Mouse (Mus musculus) macrophage (primary cell): Measurements from ENCODE around the gene Mllt6. TPM values are rescaled to one million over a fixed set of nuclear protein-coding genes. Genes with fewer than 3 reads are reported as not detected.
"Not testable (repeated sequence)": the region's sequence is repeated elsewhere in the genome, so short reads cannot be mapped to it uniquely, and the experiment has no call there.

Experiments
- H3K27ac ChIP-seq: fragments of 350-480 bp; formaldehyde crosslinking; 2 replicates; pipeline ENCODE4 v1.9.0; 2021
- H3K36me3 ChIP-seq: fragments of 350-480 bp; formaldehyde crosslinking; 2 replicates; pipeline ENCODE4 v1.9.0; 2021; ENCODE audit errors: inconsistent target
- H3K4me3 ChIP-seq: fragments of 350-480 bp; formaldehyde crosslinking; 2 replicates; pipeline ENCODE4 v1.9.0; 2021; ENCODE audit errors: inconsistent target
- H3K79me2 ChIP-seq: fragments of 350-480 bp; formaldehyde crosslinking; 2 replicates; pipeline ENCODE4 v1.9.0; 2021; ENCODE audit errors: inconsistent target
- WGBS: methylation state at CpG from one replicate; pipeline ENCODE4 v1.1.7; 2026; ENCODE audit warnings: inconsistent platforms; ENCODE audit not compliant: missing documents; 5-methylcytosine and 5-hydroxymethylcytosine counted together
- polyA plus RNA-seq: library from polyadenylated mRNA; stranded (reverse); fragments of 250-400 nt; gene quantifications from 3 replicates; pipeline ENCODE4 v1.2.4, GENCODE M21; 2018; ENCODE audit warnings: inconsistent platforms

Gene Mllt6
- polyA plus RNA-seq, 1 experiment from 2014 or later = 10.1 TPM

GRCm38 (mm10) chr11:97716021-97716420, 52.8 kb downstream of the Mllt6 start:
- 97% methylated on average over 8 of the region's 8 CpGs for WGBS
- H3K36me3 ChIP-seq = peaks cover 36% of the 10 kb centered on the region; the same call in 1 of the 2 replicates

GRCm38 (mm10) chr11:97717369-97718280, 54.4 kb downstream of the Mllt6 start:
- WGBS = 73% methylated on average over 25 of the region's 26 CpGs
- H3K27ac ChIP-seq = peak overlapping the region; percentile 81
- H3K4me3 ChIP-seq = no peak overlapping the region
- H3K79me2 ChIP-seq = no peaks in the 10 kb centered on the region
- peaks cover 45% of the 10 kb centered on the region for H3K36me3 ChIP-seq

More at GRCm38 (mm10) chr11:97716021-97716420, 52.8 kb downstream of the Mllt6 start:
- Histone ChIP-seq H3K4me3 (no peak overlapping the region), H3K27ac (no peak overlapping the region), H3K79me2 (no peaks in the 10 kb centered on the region)

- H3K79me2 ChIP-seq = no peaks in the 10 kb centered on the region
- H3K36me3 ChIP-seq = peaks cover 44% of the 10 kb centered on the region
- H3K27ac ChIP-seq = peak overlapping the region; percentile 81
- 3% methylated on average over 12 of the region's 15 CpGs for WGBS
- no peak overlapping the region for H3K4me3 ChIP-seq
Measured at GRCm38 (mm10) chr11:97718281-97718860, 55.2 kb downstream of the Mllt6 start.

GRCm38 (mm10) chr11:97719041-97719440, 55.8 kb downstream of the Mllt6 start:
- no peaks in the 10 kb centered on the region for H3K79me2 ChIP-seq
- peak overlapping the region; percentile 81 for H3K27ac ChIP-seq
- peaks cover 45% of the 10 kb centered on the region for H3K36me3 ChIP-seq
- 82% methylated on average over 4 of the region's 4 CpGs for WGBS
- H3K4me3 ChIP-seq = no peak overlapping the region

- no peaks in the 10 kb centered on the region for H3K79me2 ChIP-seq
- peaks cover 63% of the 10 kb centered on the region for H3K36me3 ChIP-seq
- 93% methylated on average over 4 of the region's 4 CpGs for WGBS
- H3K4me3 ChIP-seq = no peak overlapping the region
- no peak overlapping the region for H3K27ac ChIP-seq
Measured at GRCm38 (mm10) chr11:97721338-97721737, 58.1 kb downstream of the Mllt6 start.

- Histone ChIP-seq H3K4me3 (no peak overlapping the region), H3K36me3 (peaks cover 70% of the 10 kb centered on the region), H3K27ac (no peak overlapping the region), H3K79me2 (no peaks in the 10 kb centered on the region)
- 57% methylated on average over 7 of the region's 7 CpGs for WGBS
Measured at GRCm38 (mm10) chr11:97723709-97724108, 60.5 kb downstream of the Mllt6 start.

GRCm38 (mm10) chr11:97728311-97728710, 65.1 kb downstream of the Mllt6 start:
- Histone ChIP-seq H3K79me2 (peaks cover 13% of the 10 kb centered on the region; the same call in 1 of the 2 replicates), H3K4me3 (no peak overlapping the region), H3K27ac (peak overlapping the region; percentile 19; the same call in 1 of the 2 replicates), H3K36me3 (peaks cover 59% of the 10 kb centered on the region)
- WGBS = 5% methylated on average over 7 of the region's 7 CpGs

- no peak overlapping the region for H3K4me3 ChIP-seq
- 37% methylated on average over 7 of the region's 7 CpGs for WGBS
- peaks cover 17% of the 10 kb centered on the region for H3K79me2 ChIP-seq
Measured at GRCm38 (mm10) chr11:97728730-97729129, 65.5 kb downstream of the Mllt6 start.

GRCm38 (mm10) chr11:97733689-97734088, 70.5 kb downstream of the Mllt6 start:
- Histone ChIP-seq H3K79me2 (peaks cover 64% of the 10 kb centered on the region), H3K27ac (no peak overlapping the region), H3K36me3 (peaks cover 25% of the 10 kb centered on the region; the same call in 1 of the 2 replicates), H3K4me3 (no peak overlapping the region)
- 72% methylated on average over 10 of the region's 10 CpGs for WGBS

More at GRCm38 (mm10) chr11:97728730-97729129, 65.5 kb downstream of the Mllt6 start:
- peak overlapping the region; percentile 19; the same call in 1 of the 2 replicates for H3K27ac ChIP-seq
- peaks cover 55% of the 10 kb centered on the region for H3K36me3 ChIP-seq

- not testable (repeated sequence) for H3K4me3 ChIP-seq, H3K27ac ChIP-seq
- WGBS = 70% methylated on average over 5 of the region's 5 CpGs
- peaks cover 25% of the 10 kb centered on the region; the same call in 1 of the 2 replicates for H3K36me3 ChIP-seq
- H3K79me2 ChIP-seq = peaks cover 75% of the 10 kb centered on the region
Measured at GRCm38 (mm10) chr11:97734810-97735209, 71.6 kb downstream of the Mllt6 start.

Other genes starting within 250 kb of the Mllt6 start
- gene Arhgap23, start 247.9 kb upstream of the Mllt6 start, polyA plus RNA-seq = 12.8 to 18.7 TPM (median 14.4 TPM) in 3 replicates
- gene 4933428G20Rik, start 163.1 kb upstream of the Mllt6 start, polyA plus RNA-seq = not detected in 3 replicates
- gene Srcin1, start 87.2 kb upstream of the Mllt6 start, polyA plus RNA-seq = 0.03 to 0.07 TPM in 2 of 3 replicates, not detected in the other
- 0.43 to 2.7 TPM (median 0.68 TPM) in 3 replicates for gene Epop, start 33.7 kb upstream of the Mllt6 start, polyA plus RNA-seq
- 9.0 to 17.9 TPM (median 13.7 TPM) in 3 replicates for gene Cisd3, start 22.4 kb downstream of the Mllt6 start, polyA plus RNA-seq
- gene Pcgf2, start 37.1 kb downstream of the Mllt6 start, polyA plus RNA-seq = 3.7 to 7.5 TPM (median 3.9 TPM) in 3 replicates
- 79.7 to 207 TPM (median 133 TPM) in 3 replicates for gene Psmb3, start 40.0 kb downstream of the Mllt6 start, polyA plus RNA-seq
- gene Pip4k2b, start 81.3 kb downstream of the Mllt6 start, polyA plus RNA-seq = 25.4 to 37.6 TPM (median 25.7 TPM) in 3 replicates
- gene Cwc25, start 103.1 kb downstream of the Mllt6 start, polyA plus RNA-seq = 16.4 to 22.4 TPM (median 16.9 TPM) in 3 replicates
- not detected in 3 replicates for gene 1700001P01Rik, start 112.5 kb downstream of the Mllt6 start, polyA plus RNA-seq
- gene Rpl23, start 119.0 kb downstream of the Mllt6 start, polyA plus RNA-seq = 992 to 1,238 TPM (median 1,231 TPM) in 3 replicates
- 151 to 499 TPM (median 254 TPM) in 3 replicates for gene Lasp1, start 135.6 kb downstream of the Mllt6 start, polyA plus RNA-seq
- 0.68 to 1.1 TPM (median 0.72 TPM) in 3 replicates for gene B230217C12Rik, start 177.4 kb downstream of the Mllt6 start, polyA plus RNA-seq
- 0.14 to 0.69 TPM (median 0.51 TPM) in 3 replicates for gene Fbxo47, start 220.7 kb downstream of the Mllt6 start, polyA plus RNA-seq